Mouse (Mus musculus) monocyte, adult 59 days (primary cell): ENCODE results near the gene Gemin6. TPM values are rescaled to one million over a fixed set of nuclear protein-coding genes. Genes with fewer than 3 reads are reported as not detected.

Experiments used
- total RNA-seq, 2 experiments: library from RNA; stranded (reverse); gene quantifications; one replicate each; pipeline ENCODE4 v1.2.4; 2023

Gene Gemin6
- 1 to 10 TPM in 1 of 2 experiments, under 1 TPM in 1; 0.79 to 2.8 TPM for total RNA-seq

GRCm38 (mm10) chr17:80224326-80225116, at the start of gene Gemin6:
Gene Gemin6 (plus strand): TSS chr17:80224441.

DNA sequence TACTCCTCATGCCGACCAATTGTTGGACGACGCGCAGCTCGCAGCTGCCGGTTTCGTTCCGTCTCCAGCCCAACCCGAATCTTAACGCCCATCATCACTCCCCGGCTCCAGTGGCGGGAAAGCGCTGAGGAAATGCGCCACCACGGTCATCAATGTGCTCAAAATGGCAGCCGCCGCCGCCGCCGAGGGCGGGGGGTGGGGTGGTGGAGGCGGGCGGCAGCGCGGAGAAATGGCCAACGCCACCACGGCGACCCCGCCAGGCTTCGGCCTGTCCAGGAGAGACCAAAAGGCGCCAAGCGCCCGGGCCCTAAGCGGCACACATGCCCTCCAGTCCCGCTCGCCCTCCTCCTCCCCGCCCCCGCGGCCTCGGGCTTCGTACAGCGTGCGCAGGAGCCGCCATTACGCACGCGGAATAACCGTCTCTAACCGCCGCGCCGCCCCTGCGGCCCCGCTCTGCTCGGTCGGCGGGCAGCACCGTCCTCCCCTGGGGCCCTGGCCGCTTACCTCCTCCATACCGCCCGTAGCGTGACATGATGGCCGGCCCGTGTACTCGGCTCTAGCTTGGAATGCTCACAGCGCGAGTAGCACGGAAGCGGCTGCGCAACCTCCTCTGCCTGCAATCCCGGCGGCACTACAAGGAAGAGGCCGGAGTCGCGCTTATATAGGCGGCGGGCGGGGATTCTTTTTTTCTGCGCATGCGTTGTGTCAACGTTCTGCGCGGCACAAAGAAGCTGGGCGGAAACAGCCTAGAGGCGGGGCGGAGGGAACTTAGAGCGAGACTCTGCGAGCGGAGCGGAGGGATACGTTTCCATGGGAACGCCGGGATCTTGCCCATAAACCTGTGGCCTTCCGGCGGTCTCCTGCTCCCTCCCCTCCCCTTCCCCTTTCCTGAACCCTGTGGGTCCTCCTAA, 17.3 kb upstream of the Gemin6 start, which contains the start of the genes Srsf7 and Ttc39d:
Srsf7 (minus strand) TSS at position 637 of the 911 bp plus-strand sequence.
Ttc39d (plus strand) TSS at position 790 of the 911 bp plus-strand sequence.

Other genes starting within 250 kb of the Gemin6 start
- gene Hnrnpll, start 162.1 kb upstream of the Gemin6 start, total RNA-seq, result 10 to 100 TPM; 64.7 to 70.0 TPM
- 1 to 10 TPM; 4.5 to 4.9 TPM for gene Galm, start 97.0 kb upstream of the Gemin6 start, total RNA-seq
- 100 to 1,000 TPM; 217 to 223 TPM for gene Srsf7, start 17.1 kb upstream of the Gemin6 start, total RNA-seq
- gene Ttc39d, start 17.0 kb upstream of the Gemin6 start, total RNA-seq, result not detected
- gene Morn2, start 65.8 kb downstream of the Gemin6 start, total RNA-seq, result 1 to 10 TPM in 1 of 2 experiments, under 1 TPM in 1; 0.91 to 1.4 TPM
- gene Dhx57, start 66.0 kb downstream of the Gemin6 start, total RNA-seq, result 10 to 100 TPM; 22.9 to 24.0 TPM
- 1 to 10 TPM in 1 of 2 experiments, not detected in 1; 2.0 TPM for gene Arhgef33, start 83.0 kb downstream of the Gemin6 start, total RNA-seq
- gene Gm10190, start 149.1 kb downstream of the Gemin6 start, total RNA-seq, result not detected